Mouse (Mus musculus) retina, embryonic 14.5 days (tissue): ENCODE results near the gene Atp5b.
"Not testable (repeated sequence)": the region's sequence is repeated elsewhere in the genome, so short reads cannot be mapped to it uniquely, and the experiment has no call there.

Source experiments
- DNase-seq: peaks from one replicate; pipeline ENCODE4 v3.0.0-alpha.2; 2015; ENCODE audit warnings: low spot score

Atp5b gene

GRCm38 (mm10) chr10:128069201-128069600 lies 13.9 kb upstream of the Atp5b start:
- DNase-seq: no peak

- not testable (repeated sequence) for DNase-seq
Observed at GRCm38 (mm10) chr10:128070432-128070831, 12.6 kb upstream of the Atp5b start.

GRCm38 (mm10) chr10:128078269-128078668 lies 4.8 kb upstream of the Atp5b start:
- DNase-seq: not testable (repeated sequence)

- DNase-seq: no peak
Observed at GRCm38 (mm10) chr10:128080496-128080895, 2.6 kb upstream of the Atp5b start.

- no peak for DNase-seq
Observed at GRCm38 (mm10) chr10:128081807-128082476, 1.1 kb upstream of the Atp5b start.

GRCm38 (mm10) chr10:128082477-128082808 lies 630 bp upstream of the Atp5b start:
- DNase-seq: no peak

DNA sequence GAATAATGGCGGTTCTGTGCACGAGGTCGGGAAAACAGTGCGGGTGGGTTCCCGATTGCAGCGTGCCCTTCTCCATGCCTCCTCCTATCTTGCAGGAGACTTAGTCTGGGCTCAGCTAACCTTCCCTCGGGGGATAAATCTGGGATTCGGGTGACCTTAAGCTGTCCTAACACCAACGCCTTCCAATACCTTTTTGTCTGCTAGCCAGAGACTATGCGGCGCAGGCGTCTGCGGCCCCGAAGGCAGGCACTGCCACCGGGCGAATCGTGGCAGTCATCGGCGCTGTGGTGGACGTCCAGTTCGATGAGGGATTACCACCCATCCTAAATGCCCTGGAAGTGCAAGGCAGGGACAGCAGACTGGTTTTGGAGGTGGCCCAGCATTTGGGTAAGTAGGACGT lies 615 bp downstream of the Atp5b start:
- no peak for DNase-seq

DNA sequence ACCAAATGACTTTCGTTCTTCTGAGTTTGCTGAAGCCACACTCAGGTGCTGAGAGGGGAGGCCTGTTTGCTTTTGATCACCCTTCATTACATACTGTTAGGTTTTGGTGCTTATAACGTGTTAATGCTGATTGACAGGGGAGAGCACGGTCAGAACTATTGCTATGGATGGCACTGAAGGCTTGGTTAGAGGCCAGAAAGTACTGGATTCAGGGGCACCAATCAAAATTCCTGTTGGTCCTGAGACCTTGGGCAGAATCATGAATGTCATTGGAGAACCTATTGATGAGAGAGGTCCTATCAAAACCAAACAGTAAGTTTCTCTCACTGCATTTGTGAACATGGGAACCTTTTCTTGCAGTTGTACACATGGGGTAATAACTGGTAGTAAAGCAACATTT lies 1.1 kb downstream of the Atp5b start:
- DNase-seq: no peak

GRCm38 (mm10) chr10:128086391-128086790 lies 3.3 kb downstream of the Atp5b start:
- peak; percentile 75 for DNase-seq

- DNase-seq: not testable (repeated sequence)
Observed at GRCm38 (mm10) chr10:128087216-128087615, 4.1 kb downstream of the Atp5b start.

GRCm38 (mm10) chr10:128088181-128088580 lies 5.1 kb downstream of the Atp5b start:
- DNase-seq: no peak

GRCm38 (mm10) chr10:128089842-128090241 lies 6.8 kb downstream of the Atp5b start:
- DNase-seq: no peak

DNA sequence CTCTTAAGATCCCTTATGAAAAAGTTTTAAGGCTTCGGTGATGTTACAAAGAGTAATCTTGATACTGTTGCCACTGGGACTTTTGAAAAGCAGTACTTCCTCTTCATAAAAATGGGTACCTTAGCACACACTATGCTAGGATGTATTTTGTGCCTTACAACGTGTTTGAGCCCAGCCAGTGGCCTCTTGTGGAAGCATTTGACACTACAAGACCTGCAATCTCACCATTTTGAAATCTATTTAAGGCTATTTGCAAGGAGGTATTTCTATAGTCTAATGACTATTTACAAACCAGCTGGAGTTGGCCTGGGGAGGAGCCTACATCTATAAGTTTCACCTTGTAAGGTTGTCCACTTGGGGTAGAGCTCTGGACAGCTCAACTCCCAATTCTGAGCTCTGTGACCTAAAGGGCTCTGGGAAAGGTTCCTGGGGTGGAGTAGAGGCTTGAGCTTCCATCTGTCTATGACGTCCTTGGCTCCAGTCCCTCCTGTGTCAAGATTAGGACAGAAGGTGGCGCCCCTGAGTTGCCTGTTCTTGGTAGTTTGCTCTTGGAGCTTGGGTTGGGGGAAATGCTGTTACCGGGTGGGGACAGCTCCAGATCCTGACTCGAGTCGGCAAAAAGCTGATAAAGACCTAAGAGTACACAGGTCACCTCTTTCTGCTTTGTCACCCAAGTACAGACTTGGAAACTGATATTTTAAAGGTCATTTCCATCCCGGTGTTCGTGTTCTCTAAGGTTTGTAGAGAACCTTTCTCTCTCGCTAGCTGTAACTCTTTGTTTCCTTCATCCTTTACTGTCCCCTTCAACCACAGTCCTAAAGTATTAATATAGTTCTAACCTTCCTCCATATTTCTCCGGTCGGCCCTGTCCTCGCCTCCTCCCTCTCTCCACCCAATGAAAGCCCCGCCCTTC lies 7.8 kb downstream of the Atp5b start:
- DNase-seq: peak; percentile 97

DNA sequence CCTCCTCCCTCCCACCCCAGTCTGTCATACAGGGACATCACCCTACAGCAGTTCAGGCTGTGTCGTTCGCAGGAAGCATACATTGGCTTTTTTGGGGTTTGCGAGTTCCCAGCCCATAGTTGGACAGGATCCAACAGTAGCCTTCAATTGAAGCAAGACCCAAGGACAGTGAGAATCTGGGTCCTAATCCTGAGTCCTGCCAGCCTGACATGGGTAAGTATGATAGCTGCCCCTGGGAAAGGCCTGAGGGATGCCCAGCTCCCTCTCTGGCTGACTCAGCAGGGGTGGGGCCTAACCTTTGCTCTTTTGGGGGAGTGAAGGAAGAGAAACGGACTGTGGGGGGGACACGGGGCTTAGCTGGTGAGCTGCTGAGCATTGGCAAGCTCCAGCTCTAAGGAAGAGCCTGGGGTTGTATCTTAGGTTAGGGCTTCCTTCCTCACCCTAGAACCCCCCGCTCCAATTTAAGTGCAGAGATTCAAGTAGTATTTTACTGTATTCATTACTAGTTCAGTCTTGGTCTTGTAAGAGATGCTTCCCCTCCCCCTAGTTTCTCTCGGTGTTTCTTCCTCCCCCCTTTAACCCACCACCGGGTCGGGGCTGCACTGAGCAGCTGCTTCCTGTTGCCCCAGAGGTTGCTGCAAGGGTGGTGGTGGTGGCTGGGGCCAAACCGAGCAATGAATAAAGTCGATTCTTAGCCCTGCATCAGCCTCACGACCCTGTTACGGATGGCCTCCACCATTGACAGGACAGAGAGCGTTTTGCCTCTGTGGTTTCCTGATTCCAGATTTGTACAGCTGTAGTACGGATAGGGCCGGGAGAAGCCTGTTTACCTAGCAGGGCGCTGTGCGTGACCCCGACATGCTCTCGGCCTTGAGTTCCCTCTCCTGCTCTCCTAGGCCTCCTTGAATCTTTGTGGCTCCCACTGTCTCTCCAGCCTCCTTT lies 8.8 kb downstream of the Atp5b start, which contains the start of gene Baz2a:
Gene Baz2a (plus strand): TSS at position 14 of the 942 bp plus-strand sequence.
- DNase-seq: peak; percentile 21

- peak; percentile 84 for DNase-seq
Observed at GRCm38 (mm10) chr10:128092506-128093495, 9.7 kb downstream of the Atp5b start.

DNA sequence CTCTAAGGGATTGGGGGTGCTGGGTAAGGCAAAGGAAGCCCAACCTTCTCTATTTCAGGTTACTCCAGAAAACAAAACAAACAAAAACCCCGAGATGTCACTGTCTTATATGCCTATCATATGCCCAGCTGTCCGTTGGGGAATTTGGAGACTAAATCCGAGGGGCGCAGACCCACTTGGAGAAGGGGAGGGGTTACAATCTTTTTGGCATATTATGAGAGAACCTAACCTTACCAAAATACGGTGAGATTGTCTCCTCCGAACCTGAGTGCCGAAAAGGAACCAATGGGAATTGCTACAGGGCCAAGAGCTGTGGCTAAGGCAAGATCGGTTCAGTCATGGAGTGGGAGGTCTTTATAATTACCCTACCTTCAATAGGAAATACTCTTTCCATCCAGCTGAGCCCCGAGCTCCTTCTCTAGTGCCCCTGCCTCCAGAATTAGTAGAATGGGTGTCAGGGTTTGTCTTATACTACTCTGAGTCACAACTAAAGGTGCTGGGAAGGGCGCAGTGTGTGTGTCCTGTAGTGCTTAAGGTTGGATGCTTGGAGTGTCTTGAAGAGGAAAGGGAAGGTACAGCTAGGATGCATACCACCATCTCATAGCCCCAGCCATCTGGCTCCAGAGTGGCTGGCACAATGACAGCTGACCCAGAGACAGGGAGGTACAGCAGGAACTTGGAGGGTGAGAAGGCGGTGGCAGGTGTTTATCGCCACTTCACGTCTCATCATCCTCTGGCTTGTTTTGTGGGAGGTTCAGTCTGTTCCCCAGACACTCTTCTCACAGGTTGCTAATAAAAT lies 10.6 kb downstream of the Atp5b start:
- DNase-seq: peak; percentile 39

DNA sequence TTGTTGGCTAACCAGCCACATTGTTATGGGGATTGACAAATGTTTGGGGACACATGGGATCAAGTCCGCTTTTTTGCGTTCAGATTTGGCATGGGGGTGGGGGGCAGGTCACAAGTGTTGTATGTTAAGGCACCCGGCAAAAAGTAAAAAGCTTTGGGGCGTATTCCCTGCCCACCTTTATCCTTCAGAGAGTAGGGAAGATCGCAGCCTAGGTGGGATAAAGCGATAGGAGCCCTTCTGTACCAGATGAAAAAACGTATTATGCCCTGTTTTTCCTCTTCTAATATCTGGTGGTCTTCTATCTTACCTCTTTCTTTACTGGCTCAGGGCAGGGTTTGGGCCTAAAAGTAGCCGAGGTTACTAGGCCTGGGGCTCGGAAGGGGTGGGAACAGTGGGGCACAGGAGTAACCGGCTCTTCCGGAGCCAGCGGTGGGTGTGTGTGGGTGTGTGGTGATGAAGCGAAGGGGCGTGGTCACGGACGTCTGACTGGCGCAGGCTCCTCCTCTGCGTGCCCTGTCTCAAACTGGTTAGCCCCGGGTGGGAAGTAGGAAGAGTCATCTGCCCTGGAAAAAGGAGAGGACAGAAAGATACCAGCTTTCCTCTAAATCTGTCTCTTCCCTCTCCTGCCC lies 11.4 kb downstream of the Atp5b start:
- DNase-seq: peak; percentile 88

DNA sequence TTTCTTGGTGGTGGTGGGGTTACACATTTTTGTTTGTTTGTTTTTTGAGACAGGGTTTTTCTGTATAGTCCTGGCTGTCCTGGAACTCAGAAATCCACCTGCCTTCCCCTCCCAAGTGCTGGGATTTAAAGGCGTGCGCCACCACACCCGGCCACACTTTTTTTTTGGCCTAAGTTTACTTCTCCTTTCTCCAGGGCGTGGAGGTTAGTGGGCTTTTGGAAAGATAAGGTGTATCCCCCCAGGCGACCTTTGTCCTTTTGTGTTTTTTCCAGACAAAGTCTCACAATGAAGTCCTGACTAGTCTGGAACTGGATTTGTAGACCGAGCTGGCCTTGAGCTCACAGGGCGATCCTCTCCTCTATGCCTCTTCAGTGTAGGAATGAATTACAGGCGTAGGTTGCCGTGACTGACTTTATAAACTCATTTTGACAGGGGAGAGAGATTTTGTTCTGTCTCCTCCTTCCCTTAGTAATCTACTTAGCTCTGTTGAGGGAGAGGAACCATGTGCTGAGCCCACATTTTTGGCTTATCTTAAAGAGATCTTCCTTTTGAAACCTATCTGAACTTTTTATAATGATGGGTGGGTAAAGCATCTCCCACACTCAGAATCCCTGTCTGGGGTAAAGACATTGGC lies 12.0 kb downstream of the Atp5b start:
- DNase-seq: no peak

DNA sequence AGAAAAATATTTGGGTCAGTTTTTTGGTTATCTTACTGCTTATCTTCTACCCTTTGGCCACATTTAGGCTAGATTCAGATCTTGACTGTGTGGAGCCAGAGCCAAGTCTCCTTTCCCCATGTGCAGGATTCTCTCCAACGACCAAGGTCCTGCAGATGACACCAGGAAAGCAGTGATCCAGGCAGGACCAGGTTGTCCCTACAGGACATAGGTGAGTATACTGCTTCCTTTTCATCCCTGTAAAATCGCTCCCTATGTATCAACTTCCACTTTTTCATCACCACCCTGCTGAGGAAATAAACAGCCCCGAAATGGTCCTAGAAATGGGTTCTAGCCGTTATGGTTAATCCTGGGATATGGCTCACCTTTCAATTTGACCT lies 13.2 kb downstream of the Atp5b start:
- no peak for DNase-seq
